Mouse (Mus musculus) ES-E14 (cell line): ENCODE data around the gene Ptprh.

Experiments
- HCFC1 ChIP-seq: IDR thresholded peaks from 2 replicates; pipeline ENCODE4 v1.6.1; 2012; ENCODE audit warnings: low read length, inconsistent platforms, borderline replicate concordance; ENCODE audit not compliant: insufficient read depth
- MAFK ChIP-seq: IDR thresholded peaks from 2 replicates; pipeline ENCODE4 v1.6.1; 2014; ENCODE audit warnings: mild to moderate bottlenecking, low read depth, low read length, inconsistent platforms; ENCODE audit not compliant: insufficient read depth

GRCm38 (mm10) chr7:4523205-4524130, 80.4 kb downstream of the Ptprh start:
- TF ChIP-seq HCFC1 (no peak), MAFK (no peak)
